Mouse (Mus musculus) c-Kit-positive CD71-positive TER-119-negative erythroid progenitor cells, embryonic 14.5 days (primary cell): ENCODE measurements around the gene Slc12a3.

Experiments used
- DNase-seq: peaks from one replicate; pipeline ENCODE4 v3.0.0-alpha.2; 2013; ENCODE audit warnings: low read depth

The Slc12a3 gene

DNA sequence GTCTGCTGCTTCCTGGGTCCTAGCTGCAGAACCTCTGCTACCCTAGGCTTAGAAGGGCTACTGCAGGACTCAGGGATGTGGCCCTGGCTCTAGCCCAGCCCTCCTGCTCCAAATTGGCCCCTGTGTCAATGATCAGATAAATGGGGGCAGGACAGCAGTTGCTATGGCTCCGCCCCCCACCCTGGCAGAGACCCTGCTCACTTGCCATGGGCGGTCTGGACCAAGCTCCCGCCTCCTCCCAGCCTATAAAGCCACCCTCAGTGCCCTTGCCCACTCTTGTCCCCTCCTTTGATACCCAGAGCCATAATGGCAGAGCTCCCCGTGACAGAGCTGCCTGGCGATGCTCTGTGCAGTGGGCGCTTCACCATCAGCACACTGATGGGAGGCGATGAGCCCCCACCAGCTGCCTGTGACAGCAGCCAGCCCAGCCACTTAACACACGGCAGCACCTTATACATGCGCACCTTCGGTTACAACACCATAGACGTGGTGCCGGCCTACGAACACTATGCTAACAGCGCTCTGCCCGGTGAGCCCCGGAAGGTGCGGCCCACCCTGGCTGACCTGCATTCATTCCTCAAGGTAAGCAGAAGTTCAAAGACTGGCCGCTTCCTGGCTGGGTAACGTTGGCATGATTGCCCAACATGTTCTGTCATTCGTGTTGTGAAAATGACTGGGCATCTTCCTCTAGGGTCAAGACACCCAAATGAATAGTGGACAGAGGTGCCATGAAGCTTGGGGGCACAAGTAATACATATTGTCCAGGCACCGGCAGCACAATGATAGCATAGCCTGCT, at the start of gene Slc12a3:
TSS of gene Slc12a3 (plus strand) at position 270 of the 797 bp plus-strand sequence.
- no peak for DNase-seq

DNA sequence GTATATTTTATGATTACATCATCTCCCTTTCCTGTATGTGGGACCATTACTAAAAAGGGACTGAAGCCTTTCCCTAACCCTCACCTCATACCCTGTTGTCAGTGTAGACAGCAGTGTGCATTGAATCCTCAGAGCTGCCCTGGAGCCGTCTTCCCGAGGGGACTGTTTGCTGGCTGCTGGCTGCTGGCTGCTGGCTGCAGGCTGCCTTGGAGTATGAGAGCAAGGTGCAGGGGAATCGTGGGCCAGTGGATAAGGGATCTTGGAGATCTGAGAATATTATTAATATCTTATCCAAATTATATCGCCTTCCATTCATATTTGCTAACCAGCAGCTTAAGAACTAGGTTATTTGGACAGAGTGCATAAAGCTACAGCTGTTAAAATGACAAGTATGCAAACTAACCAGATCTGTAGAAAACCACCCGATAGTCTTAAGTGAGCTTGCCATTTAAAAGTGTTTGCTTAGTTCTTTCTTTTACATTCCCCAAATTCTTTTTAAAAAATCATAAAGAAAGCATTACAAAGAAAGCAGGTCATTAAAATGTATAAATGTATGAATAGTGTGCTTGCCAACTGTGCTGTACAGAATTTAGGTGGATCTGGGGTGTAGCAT, 48.9 kb upstream of the Slc12a3 start:
- DNase-seq = no peak

DNA sequence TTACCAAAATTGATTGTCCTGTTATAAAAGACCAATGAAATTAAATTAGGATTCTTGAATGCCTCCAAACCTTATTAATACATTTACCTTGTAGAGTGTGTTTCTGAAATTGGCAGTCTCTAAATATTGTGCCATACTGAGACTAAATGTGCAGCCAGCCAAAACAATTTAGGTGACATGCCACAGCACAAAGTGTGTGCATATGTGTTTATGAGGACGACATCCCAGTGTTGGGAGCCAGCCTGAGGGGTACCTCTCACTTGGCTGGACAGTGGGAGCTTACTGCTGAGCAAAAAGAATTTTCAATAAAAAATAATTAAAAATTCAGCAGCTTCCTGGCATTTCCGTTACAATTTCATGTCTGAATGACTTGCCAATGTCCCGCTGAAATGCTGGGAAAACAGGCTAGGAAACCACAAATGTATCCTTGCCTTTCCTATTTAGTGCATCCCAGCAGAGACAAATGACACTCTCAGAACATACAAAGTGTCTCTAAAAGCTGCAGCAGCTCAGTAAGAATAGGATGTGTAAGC, 46.5 kb upstream of the Slc12a3 start:
- DNase-seq = no peak

DNA sequence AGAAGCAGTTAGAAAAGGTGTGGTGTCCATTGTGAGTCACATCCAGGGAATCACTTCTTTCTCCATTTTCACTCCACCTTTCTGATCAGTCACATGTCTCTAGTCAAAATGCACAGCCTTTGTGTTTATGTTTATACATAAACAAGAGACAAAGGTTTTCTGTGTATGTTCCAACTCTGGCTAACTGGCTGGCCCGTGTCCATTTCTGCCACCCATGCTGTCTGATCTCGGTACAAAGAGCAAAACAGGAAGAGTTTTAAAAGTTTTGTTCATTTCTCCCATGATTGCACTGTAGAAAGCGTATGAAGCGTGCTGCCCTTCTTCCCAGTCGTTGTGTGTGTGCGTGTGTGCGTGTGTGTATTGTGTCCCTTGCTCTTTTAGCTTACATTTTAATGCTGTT, 44.8 kb upstream of the Slc12a3 start:
- DNase-seq = no peak

DNA sequence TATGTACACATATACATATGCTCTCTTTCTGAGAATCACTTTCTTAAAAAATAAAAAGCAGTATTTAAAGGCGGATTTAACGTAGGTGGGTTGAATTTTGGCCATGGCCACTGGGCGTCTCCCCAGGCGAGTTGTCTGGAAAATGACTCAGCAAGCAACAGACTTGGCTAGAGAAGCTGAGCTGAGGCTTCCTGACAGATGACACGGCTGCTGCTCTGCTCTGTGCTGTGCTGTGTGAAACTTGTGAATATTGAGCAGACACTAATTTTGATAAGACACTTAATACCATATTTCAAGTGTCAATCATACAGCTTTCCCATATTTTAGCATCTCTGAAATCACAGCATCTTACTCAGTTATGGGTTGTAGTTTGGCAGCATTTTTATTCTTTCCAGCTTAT, 38.4 kb upstream of the Slc12a3 start:
- no peak for DNase-seq

DNA sequence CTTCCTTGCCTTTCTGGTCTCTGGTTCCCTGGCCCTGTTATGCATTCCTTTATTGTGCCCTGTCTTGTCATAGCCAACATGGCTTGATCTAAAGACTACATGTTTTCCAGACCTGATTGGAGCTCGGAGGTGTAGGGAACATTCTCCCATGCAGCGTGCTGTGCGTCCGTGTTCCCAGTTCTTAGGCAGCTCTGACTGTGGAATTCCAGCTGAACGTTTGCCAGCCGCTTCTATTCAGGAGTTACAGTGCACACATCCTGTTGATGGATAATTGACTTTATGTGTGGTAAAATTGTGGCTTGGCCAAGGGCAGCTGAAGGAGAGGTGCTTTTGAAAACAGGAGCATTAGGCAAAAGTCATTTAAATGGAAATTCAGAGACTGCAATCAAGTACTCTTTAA, 36.9 kb upstream of the Slc12a3 start:
- no peak for DNase-seq

DNA sequence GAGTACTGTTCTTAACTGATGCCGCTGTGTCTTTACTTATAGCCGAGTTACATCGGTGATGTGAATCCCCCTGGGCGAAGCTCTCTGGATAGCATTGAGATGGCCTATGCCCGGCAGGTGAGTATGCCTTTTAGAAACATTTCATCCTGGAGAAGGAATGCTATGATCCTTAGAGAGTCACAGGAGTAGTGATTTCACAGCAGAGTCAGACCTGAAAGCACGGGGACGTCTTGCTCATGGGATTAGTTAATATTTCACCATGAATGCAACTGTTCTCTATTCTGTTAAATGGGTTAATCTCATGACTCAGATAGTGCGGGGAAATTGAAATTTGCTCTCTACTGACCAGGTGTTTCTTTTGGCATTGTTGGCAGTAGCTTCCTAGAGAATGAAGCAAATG, 36.4 kb upstream of the Slc12a3 start:
- DNase-seq = no peak

DNA sequence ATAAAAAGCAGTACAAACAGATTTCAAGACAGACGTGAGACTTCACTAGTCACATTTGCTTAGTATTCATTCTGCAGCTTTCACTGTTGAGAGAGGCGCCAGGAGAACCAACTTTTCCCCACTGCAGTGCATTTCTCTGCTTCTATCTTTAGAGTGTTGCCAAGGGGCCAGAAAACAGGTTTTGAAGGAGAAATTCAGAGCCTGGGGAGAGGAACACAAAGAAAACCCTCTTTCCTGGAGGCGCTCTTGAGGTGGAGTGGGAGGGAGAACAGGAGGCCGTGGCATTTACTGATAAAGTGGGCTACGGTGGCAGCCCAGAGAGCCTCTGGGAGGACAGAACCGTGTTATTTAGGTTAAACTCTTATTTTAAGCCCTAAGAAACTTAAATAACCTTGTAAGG, 33.3 kb upstream of the Slc12a3 start:
- no peak for DNase-seq

DNA sequence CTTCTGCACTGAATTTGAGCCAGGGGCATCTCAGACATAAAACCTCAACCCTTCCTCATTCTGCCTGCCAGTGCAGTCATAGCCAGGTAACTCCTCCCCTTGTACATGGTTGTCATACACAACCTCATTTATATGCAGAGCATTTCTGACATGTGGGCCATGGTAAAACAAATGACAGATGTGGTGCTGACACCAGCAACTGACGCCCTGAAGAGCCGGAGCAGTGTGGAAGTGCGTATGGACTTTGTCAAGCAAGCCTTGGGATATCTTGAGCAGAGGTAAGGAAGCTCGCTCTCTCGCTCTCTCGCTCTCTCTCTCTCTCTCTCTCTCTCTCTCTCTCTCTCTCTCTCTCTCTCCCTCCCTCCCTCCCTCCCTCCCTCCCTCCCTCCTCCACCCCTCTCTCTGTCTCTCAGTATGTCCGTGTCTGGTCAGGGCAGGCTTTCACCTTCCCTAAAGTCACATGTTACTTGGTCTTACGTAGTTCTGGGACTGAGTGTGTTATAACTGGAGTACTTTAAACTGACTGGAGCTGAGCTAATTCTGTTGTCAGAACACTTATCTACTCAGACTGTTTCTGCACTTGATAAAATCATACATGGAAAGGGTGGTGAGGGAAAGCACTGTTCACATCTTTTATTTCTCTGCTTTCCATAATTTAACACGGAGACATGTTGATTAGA, 32.5 kb upstream of the Slc12a3 start:
- DNase-seq = no peak

DNA sequence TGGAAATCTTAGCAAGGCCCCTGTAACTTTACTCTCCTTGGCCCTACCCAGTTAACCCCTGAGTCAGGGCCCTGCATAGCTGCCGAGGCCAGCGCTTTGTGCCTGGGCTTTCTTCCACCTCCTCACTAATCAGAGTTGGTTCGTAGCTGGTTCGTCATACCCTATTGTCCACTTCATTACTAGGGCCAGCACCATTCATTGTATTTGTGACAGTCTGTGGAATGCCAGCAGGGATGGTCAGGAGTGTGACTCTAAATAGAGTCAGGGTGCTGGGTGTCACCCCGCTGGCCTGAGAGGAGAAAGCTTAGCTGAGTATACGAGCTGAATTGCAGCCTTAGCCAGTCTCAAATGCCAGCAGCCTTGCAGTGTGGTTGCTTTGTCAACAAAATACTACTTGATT, 31.9 kb upstream of the Slc12a3 start:
- no peak for DNase-seq

DNA sequence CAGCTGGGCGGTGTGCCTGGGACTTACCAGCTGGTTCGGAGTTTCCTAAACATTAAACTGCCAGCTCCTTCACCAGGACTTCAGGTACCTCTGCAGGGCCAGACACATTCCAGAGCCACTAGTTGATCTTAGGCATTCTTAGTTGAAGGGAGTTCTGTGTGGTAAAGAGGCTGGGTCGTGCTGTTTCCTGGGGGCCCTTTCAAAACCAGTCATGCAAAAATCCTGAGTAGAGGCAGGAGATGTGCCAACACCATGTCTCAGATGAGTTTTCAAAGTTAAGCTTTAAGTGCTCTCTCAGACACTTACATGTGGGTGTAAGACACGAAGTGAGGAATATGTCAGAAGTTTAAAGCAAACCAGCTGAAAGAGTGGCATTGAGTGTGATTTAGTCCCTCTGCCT, 28.2 kb upstream of the Slc12a3 start:
- DNase-seq = no peak

DNA sequence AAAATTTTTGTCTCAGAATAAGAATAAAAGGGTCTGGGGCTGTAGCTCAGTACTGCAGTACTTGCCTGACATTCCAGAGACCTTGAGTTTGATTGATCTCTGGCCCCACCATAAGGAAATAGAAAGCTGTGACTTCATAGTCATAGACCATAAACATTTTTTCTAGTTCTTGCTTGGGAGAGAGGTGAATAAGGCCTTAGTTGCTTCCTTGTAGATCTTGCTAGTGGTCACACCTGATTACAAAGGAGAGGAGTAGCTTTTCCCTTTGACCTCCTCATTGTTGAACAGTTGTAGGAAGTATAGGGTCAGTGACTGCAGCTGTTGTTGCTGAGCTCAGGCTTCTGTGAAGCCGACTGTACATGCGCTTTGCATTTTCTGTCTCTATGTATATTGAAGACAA, 24.6 kb upstream of the Slc12a3 start:
- DNase-seq = no peak

DNA sequence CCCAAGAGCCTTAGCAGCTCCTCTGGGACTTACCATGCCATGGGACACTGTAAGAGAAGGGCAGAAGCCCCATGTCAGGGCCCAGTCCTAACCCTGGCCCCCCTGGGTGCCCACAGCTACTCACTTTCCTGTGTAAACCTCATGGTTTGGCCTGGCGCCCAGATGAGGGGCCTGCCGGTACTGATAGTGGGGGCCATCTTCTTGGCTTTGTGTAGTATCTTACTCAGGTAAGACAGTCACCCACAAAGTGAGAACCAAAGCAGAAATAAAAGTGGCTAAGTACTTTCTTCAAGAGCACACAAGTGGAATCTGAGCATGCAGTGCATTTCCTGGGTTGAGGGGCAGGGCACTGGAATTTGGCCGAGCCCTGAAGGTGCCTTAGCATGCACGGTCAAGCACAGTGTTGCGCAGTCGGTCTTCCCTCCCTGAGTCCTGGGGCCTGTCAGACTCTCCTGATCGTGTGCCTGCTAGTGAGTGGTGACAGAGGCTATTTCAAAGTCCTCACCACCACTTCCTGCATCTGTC, 21.9 kb upstream of the Slc12a3 start:
- peak; percentile 58 for DNase-seq

DNA sequence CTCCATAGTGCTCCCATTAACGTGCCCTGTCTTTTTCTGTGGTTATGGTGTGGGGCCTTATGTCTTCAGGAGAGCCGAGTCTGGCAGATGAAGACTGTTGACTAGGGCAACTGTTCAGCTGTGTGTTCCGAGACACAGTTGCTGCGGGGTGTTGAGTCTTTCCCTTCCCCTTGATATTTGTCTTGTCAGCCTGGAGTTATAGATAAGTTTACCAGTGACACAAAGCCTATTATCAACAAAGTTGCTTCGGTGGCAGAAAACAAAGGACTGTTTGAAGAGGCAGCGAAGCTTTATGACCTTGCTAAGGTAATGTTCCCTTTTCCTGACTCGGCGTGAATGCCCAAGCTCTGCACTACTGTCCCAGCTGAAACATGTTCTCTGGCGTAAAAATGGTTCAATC, 21.3 kb upstream of the Slc12a3 start:
- no peak for DNase-seq

DNA sequence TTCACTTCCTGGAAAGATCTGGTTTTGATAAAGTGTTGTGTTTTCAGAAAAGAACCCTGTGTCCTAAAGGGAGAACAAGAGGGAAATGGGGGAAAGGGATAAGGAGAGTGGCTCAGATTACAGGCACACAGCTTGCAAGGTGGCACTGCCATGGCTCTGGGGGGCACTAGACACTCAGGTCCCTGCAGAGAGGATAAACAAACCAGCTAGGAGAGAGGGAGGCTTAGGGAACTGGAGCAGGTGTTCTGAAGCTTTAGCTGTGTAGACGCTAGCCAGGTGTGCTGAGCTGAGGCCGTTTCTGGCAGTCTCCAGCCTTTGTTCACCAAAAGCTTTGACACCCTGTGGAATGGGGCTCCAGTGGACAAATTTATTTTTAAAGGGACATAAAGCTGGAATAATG, 14.9 kb upstream of the Slc12a3 start:
- DNase-seq = no peak

DNA sequence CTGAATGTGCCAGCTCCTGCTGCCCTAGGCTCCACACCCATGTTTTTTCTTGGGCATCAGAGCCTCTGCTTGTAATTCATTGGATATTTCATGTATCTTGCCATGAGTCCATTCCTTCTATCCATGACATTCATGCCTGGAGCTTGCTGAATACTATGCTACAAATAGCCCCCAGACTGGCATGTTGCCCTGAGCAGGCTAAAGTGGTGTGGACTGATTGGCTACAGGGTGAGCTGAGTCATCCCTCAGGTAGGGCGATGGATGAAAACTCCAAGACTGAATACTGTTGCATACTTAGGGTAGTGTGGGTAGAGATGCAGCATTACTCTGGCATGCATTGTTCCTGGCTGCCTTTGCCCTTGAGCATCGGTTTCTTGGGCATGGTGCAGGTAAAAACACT, 11.8 kb upstream of the Slc12a3 start:
- DNase-seq = no peak

DNA sequence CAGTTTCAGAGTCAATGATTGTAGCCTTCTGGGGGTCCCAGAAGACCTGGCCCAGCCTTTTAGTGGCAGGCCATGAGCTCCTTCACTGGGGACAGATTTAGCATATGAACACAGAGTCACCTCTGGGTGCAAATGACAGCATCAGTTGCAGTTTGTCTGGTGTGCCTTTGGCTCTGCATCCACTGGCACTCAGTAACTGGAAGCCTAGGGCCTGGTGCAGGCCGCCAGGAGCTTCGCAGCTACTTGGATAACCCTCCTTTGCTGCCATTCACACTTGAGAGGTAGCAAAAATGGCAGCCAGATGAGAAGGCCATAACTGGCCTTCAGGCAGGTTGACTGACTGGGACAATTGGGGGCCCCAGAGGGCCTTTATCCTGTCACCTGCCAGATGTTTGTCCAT, 11.3 kb upstream of the Slc12a3 start:
- DNase-seq = no peak

DNA sequence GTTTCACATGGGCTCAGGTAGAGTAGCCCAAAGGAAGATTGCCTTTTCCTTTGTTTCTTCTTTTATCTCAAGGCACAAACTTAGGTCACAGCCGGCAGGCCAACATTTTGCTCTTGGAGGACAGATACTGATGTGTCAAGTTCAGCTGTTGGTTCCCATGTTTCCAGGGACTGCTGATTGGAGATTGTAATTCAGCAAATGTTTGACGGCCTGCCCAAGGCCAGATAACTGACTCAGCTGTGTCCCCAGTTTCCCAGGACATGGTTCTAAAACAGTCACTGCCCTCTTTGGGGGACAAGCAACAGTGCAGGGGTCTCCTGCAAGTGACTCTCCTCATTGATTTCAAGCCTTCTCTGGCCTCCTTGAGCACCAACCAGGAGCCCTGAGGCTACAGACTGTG, 9.0 kb upstream of the Slc12a3 start:
- DNase-seq = no peak

DNA sequence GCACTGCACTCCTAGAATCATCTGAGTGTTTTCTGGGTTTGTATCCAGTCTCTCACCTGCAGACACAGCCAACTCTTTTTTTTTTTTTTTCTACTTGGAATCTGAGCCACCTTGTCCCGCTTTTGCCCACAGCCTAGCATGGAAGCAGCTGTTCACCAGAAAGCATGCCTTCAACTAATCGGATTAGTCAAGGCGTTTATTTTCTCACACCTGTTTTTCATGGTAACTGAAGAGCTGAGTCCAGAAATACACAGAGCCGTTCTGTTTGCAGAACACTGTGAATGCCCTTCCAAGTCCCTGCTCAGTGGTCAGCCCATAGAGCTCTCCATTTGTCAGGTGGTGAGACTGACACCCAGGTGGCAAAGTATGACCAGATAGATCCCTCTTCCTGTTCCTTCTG, 6.9 kb upstream of the Slc12a3 start:
- DNase-seq = no peak

DNA sequence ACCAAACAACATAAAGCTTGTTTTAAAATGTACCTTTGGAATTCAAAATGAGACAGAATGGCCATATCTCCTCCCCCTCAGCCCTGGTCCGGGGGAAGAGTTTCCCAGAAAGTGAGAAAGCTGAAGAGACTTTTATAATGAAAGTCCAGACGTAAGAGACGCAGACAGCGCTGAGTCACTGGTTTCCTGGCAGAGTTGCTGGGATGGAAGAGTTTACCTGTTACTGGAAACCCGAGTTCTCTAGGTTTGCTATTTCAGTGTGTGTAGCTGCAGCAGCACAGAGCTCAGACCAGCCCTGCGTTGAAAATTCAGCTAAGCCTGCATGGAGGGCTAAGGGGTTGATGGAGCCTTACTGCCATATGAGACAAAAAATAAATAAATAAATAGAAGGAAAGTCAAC, 6.0 kb upstream of the Slc12a3 start:
- no peak for DNase-seq

DNA sequence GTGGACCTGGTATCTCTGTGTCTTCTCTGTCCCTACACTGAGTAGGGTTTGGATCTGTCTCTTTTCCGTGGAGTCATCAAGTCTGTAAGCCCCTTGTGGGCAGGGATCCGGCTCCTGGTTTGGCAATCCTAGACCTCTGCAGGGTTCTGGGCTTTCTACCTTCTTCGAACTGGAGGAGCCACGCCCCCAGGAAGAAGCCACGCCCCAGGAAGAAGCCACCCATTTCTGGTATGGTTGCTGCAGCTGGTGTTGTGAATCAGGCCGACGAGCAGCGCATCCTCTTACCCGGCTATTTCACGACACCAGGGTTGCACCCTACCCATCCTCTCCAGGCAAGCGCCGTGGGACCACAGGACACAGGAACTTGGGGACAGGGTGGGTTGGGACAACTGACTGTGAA, 4.9 kb upstream of the Slc12a3 start:
- DNase-seq = no peak

DNA sequence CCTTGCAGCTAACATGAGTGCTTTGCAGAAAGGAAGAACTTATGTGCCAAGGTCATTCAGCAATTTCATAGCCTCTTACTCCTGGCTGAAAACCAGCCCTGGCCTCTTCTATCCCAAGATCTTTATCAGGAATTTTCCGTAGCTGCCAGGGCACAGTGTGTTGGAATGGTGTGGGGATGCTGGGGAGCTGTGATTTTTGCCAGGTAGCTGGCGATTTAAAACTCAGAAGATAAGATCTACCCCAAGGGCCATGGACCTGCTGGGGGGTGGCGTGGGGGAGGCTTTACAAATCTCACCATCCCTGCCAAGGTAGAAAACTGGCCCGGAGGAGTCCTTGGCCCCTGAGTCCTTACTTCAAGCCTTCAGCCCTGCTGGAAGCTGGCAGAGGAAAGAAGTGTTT, 3.0 kb upstream of the Slc12a3 start:
- no peak for DNase-seq

DNA sequence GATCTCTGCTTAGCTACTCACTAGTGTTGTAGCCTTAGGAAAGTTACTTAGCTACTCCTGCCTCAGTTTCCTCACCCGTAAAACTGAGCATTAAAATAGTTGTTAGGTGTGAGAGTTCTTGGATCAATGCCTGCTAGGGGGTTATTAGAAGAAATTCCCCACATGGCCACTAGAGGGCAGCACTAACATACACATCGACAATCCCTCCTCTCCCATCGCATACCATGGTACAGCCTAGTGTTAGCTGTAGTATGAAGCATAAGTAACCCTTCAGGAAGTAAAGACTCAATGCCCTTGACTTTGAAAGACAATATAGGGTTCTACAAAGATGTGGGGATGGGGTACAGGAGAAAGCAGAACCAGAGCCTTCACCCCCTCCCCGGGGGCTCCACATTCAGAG, 1.7 kb downstream of the Slc12a3 start:
- no peak for DNase-seq
